Mouse (Mus musculus) yolk sac, embryonic 10.5 days (tissue): ENCODE measurements around the gene Birc3.
A peak's percentile ranks its signal among the peaks of the same experiment; 100 is the strongest.

ENCODE experiments used
- DNase-seq: peaks from one replicate; pipeline ENCODE4 v3.0.0-alpha.2; 2017; ENCODE audit warnings: low spot score

Birc3 gene

DNA sequence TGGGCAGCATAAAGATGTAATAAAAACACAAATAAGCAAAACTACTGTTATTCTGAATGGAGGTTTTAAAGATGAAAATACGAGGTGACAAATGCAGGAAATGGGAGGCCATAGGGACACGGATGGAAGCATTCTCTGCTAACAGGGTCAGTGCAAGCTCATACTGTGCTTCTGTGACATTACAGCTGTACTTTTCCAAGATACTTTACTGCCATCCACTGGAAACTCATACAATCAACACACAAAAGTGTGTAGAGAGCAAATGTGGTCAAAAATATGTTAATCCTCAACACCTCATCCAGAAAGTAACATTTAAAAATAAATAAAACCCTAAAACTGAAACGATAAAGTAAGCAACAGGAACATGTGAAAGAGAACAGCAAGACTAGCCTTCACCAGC lies 50.2 kb downstream of the Birc3 start:
- DNase-seq = no peak

DNA sequence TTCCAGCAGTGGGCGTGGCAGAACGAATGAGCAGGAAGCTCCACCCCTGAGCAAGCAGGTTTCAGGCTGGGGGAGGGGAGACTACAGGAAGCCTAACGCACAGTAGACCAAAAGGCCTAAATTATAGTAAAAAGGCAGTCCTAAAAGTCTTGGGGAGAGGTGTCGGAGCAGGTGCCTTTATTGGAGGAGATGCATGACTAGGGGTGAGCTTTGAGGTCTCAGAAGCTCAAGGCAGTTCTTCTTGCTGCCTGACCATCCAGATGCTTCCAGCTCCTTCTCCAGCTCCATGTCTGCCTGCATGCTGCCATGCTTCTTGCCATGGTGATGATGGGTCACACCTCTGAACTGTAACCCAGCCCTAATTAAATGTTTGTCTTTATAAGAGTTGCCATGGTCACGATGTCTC lies 67.9 kb downstream of the Birc3 start:
- peak; percentile 38 for DNase-seq
